Mouse (Mus musculus) embryonic facial prominence, embryonic 14.5 days (tissue): ENCODE results near the gene Gm7879. TPM values are rescaled to one million over a fixed set of nuclear protein-coding genes. Genes with fewer than 3 reads are reported as not detected.
"Not testable (repeated sequence)": the region's sequence is repeated elsewhere in the genome, so short reads cannot be mapped to it uniquely, and the experiment has no call there.

Experiments used
- ATAC-seq: fragments of 200-750 bp; cut with Nextera tagmentation; 2 replicates; pipeline ENCODE4 v1.8.0; 2017; ENCODE audit warnings: low read depth, moderate number of reproducible peaks, moderate TSS enrichment
- DNase-seq: peaks from one replicate; pipeline ENCODE4 v3.0.0-alpha.2; 2015; ENCODE audit warnings: low spot score
- H3K27ac ChIP-seq: fragments of 300-500 bp; sonication (generic); replicated peaks from 2 replicates; pipeline ENCODE4 v1.5.1; 2014; ENCODE audit warnings: low read depth, mild to moderate bottlenecking, low read length, moderate library complexity
- H3K27me3 ChIP-seq: fragments of 300-500 bp; sonication (generic); replicated peaks from 2 replicates; pipeline ENCODE4 v1.6.1; 2014; ENCODE audit warnings: low read length; ENCODE audit not compliant: control insufficient read depth, insufficient read depth
- H3K36me3 ChIP-seq: fragments of 300-500 bp; sonication (generic); 2 replicates; pipeline ENCODE4 v1.6.1; 2014; ENCODE audit warnings: low read length, mixed read lengths; ENCODE audit not compliant: control insufficient read depth, insufficient read depth
- H3K4me1 ChIP-seq: fragments of 300-500 bp; sonication (generic); 2 replicates; pipeline ENCODE4 v1.6.1; 2014; ENCODE audit warnings: antibody characterized with exemption, low read length; ENCODE audit not compliant: control insufficient read depth, insufficient read depth
- H3K4me2 ChIP-seq: fragments of 300-500 bp; sonication (generic); 2 replicates; pipeline ENCODE4 v1.6.1; 2014; ENCODE audit warnings: low read depth, mild to moderate bottlenecking, low read length, moderate library complexity, mixed read lengths
- H3K4me3 ChIP-seq: fragments of 300-500 bp; sonication (generic); 2 replicates; pipeline ENCODE4 v1.5.1; 2014; ENCODE audit warnings: low read depth, mild to moderate bottlenecking, low read length
- H3K9ac ChIP-seq: fragments of 300-500 bp; sonication (generic); 2 replicates; pipeline ENCODE4 v1.6.1; 2014; ENCODE audit warnings: low read depth, mild to moderate bottlenecking, low read length, moderate library complexity, mixed read lengths
- H3K9me3 ChIP-seq: fragments of 300-500 bp; sonication (generic); 2 replicates; pipeline ENCODE4 v1.6.1; 2016; ENCODE audit warnings: low read length; ENCODE audit not compliant: control insufficient read depth
- WGBS: fragments of 180-500 bp; shearing (Covaris S2); extraction: QIAGEN DNeasy Blood & Tissue Kit; methylation state at CpG from one replicate; pipeline ENCODE4 v1.1.7; 2014; 5-methylcytosine and 5-hydroxymethylcytosine counted together
- polyA plus RNA-seq: library from polyadenylated mRNA; unstranded; fragments of >200 nt; fragmentation: Nextera tagmentation; extraction: Ambion mirVana; gene quantifications from 2 replicates; pipeline ENCODE4 v1.2.1, GENCODE M21; 2014

The Gm7879 gene
- polyA plus RNA-seq, result not detected in 2 replicates

DNA sequence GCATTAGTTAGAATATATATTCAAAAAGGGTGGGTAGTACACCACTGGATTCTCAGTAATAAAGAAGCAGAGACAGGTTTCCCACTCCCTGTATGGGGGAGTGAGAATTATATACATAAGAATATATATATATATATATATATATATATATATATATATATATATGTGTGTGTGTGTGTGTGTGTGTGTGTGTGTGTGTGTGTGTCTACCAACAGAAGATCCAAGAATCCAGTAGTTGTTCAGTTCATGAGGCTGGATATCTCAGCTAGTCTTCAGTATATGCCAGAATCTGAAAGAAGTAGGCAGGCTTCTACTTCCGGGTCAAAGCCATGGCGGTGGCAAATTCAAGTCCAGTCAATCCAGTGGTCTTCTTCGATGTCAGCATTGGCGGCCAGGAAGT, at the start of gene Gm7879:
Gene Gm7879 (plus strand): TSS at position 301 of the 400 bp plus-strand sequence.
- not testable (repeated sequence) for H3K27me3 ChIP-seq, H3K9ac ChIP-seq, H3K36me3 ChIP-seq, H3K4me3 ChIP-seq, H3K4me2 ChIP-seq, H3K27ac ChIP-seq, H3K9me3 ChIP-seq, H3K4me1 ChIP-seq, ATAC-seq, DNase-seq
- 95% methylated on average over 4 of the region's 4 CpGs for WGBS

GRCm38 (mm10) chr5:43863642-43864041, 49.3 kb upstream of the Gm7879 start:
- Histone ChIP-seq H3K27me3 (no peaks in the 10 kb centered on the region), H3K9ac (no peak overlapping the region), H3K36me3 (no peaks in the 10 kb centered on the region), H3K27ac (no peak overlapping the region), H3K9me3 (no peaks in the 10 kb centered on the region), H3K4me1 (no peaks in the 10 kb centered on the region), H3K4me2 (no peak overlapping the region), H3K4me3 (no peak overlapping the region)
- WGBS, result 73% methylated on average over 6 of the region's 6 CpGs
- no peak for DNase-seq
- ATAC-seq, result no peak

GRCm38 (mm10) chr5:43865316-43865715, 47.6 kb upstream of the Gm7879 start:
- Histone ChIP-seq H3K36me3 (no peaks in the 10 kb centered on the region), H3K4me3 (no peak overlapping the region), H3K9me3 (no peaks in the 10 kb centered on the region), H3K27me3 (no peaks in the 10 kb centered on the region), H3K4me2 (no peak overlapping the region), H3K27ac (no peak overlapping the region), H3K4me1 (peaks cover 11% of the 10 kb centered on the region; the same call in 1 of the 2 replicates), H3K9ac (no peak overlapping the region)
- DNase-seq, result no peak
- WGBS, result 77% methylated on average over 2 of the region's 2 CpGs
- ATAC-seq, result no peak

DNA sequence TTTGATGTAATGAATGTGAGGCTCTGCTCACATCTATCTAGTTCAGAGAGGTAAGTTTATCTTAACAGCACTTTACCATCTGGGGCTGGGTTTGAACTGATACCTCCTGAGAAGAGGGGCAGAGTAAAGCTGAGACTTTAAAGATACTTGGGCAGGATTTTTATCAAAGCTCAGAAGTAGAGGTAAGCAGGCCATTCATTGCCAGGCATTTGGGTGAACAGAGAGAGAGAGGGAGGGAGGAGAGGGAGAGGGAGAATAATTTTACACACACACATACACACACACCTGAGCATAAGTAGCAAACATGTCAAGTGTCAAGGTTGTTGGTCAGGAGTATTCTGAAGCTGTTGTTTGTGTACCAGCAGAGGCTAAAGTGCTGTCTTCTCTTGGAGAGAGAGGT, 44.7 kb upstream of the Gm7879 start, which contains the start of gene Cd38:
Gene Cd38 (plus strand): TSS at position 301 of the 400 bp plus-strand sequence.
- DNase-seq (no peak), ATAC-seq (no peak)
- H3K9me3 ChIP-seq, result no peaks in the 10 kb centered on the region
- peak within 1 kb of the TSS; percentile 61 for H3K9ac ChIP-seq
- peak within 1 kb of the TSS; percentile 40 for H3K4me3 ChIP-seq
- H3K27ac ChIP-seq, result no peak within 1 kb of the TSS; the same call in 1 of the 2 replicates
- H3K36me3 ChIP-seq, result no peaks in the 10 kb centered on the region
- peak within 1 kb of the TSS; percentile 72 for H3K4me2 ChIP-seq
- no peaks in the 10 kb centered on the region for H3K27me3 ChIP-seq
- H3K4me1 ChIP-seq, result peaks cover 11% of the 10 kb centered on the region; the same call in 1 of the 2 replicates

DNA sequence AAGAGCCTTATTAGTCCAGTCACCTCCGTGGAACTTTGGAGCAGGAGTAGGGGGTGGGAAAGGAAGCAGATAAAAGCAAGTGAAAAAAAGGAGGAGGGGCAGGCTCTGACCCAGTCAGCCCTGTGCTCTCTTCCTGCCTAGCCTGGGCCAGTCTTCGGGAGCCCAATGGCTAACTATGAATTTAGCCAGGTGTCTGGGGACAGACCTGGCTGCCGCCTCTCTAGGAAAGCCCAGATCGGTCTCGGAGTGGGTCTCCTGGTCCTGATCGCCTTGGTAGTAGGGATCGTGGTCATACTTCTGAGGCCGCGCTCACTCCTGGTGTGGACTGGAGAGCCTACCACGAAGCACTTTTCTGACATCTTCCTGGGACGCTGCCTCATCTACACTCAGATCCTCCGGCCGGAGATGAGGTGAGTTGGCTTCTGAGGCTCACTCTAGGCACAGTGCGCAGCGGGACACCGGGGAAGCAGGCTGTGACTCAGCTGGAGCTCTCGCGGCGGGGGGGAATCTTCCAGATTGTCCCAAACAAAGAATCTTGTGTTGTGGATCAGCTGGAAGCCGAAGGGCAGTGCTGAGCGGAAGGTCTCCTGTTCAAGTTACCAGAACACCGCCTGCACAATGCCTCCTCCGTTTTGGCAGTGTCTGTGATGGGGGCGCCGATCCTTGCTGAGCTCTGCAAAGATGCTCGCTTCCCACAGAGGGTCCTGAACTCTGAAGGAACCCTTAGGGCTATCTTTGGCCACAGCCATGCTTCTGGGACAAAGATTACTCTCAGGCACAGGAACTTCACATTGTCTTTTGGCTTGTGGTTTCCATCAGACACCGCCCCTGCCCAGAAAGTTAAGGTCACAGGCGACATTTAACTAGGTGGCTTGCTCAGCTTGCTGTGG, 44.0 kb upstream of the Gm7879 start:
- ATAC-seq (peak; percentile 60), DNase-seq (peak; percentile 38)
- Histone ChIP-seq H3K4me1 (peaks cover 11% of the 10 kb centered on the region; the same call in 1 of the 2 replicates), H3K4me3 (peak overlapping the region; percentile 40), H3K9me3 (no peaks in the 10 kb centered on the region), H3K27ac (no peak overlapping the region; the same call in 1 of the 2 replicates), H3K9ac (peak overlapping the region; percentile 61), H3K4me2 (peak overlapping the region; percentile 72), H3K36me3 (no peaks in the 10 kb centered on the region), H3K27me3 (no peaks in the 10 kb centered on the region)
- 3% methylated on average over 27 of the region's 28 CpGs for WGBS

DNA sequence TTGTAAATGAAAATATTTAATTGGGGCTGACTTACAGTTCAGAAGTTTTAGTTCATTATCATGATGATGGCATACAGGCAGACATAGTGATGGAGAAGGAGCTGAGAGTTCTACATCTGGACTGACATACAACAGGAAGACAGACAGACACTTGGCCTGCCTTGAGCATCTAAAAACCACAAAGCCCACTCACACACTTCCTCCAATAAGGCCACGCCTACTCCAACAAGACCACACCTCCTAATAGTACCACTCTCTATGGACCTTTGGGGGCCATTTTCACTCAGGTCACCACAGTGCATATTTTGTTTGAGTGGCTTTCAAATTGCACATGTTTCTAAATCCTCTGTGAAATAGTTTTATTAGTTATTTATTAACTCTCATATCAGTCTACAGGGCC, 41.1 kb upstream of the Gm7879 start:
- Histone ChIP-seq H3K9ac (no peak overlapping the region), H3K27me3 (no peaks in the 10 kb centered on the region), H3K27ac (no peak overlapping the region), H3K4me3 (no peak overlapping the region), H3K4me2 (no peak overlapping the region), H3K36me3 (no peaks in the 10 kb centered on the region), H3K9me3 (no peaks in the 10 kb centered on the region), H3K4me1 (peaks cover 11% of the 10 kb centered on the region; the same call in 1 of the 2 replicates)
- ATAC-seq, result no peak
- DNase-seq, result no peak
- WGBS, result 67% methylated on average over 1 of the region's 1 CpGs

GRCm38 (mm10) chr5:43872652-43873051, 40.3 kb upstream of the Gm7879 start:
- ATAC-seq (no peak), DNase-seq (no peak)
- H3K27me3 ChIP-seq, result no peaks in the 10 kb centered on the region
- H3K4me3 ChIP-seq, result no peak overlapping the region
- peaks cover 11% of the 10 kb centered on the region; the same call in 1 of the 2 replicates for H3K4me1 ChIP-seq
- 73% methylated on average over 1 of the region's 1 CpGs for WGBS
- H3K9me3 ChIP-seq, result no peaks in the 10 kb centered on the region
- no peak overlapping the region for H3K9ac ChIP-seq
- no peaks in the 10 kb centered on the region for H3K36me3 ChIP-seq
- H3K4me2 ChIP-seq, result no peak overlapping the region
- H3K27ac ChIP-seq, result no peak overlapping the region

DNA sequence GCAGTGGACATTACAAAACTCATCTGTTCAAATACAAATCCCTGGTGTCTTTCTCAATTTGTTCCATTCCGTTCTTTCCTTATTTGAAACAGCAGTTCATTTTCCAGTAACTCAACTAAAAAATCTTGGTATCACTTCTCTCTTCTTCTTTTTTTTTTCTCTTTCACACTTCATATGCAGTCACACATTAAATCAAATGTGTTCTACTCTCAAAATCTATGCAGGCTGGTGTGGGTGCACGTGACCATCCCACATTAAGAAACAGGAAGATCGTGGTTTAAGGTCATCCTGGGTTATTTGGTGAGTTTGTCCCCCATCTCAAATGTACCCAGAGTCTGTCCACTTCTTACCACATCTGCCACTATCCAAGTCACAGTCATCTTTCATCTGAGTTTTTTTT, 30.9 kb upstream of the Gm7879 start:
- Histone ChIP-seq H3K9ac (no peak overlapping the region), H3K4me3 (no peak overlapping the region), H3K4me2 (no peak overlapping the region), H3K36me3 (no peaks in the 10 kb centered on the region), H3K27me3 (no peaks in the 10 kb centered on the region), H3K9me3 (no peaks in the 10 kb centered on the region), H3K27ac (no peak overlapping the region), H3K4me1 (peaks cover 8% of the 10 kb centered on the region; the same call in 1 of the 2 replicates)
- WGBS, result 77% methylated on average over 3 of the region's 3 CpGs
- ATAC-seq, result no peak
- no peak for DNase-seq
